Mouse (Mus musculus): ENCODE results near the gene Tmem86a.

- TF ChIP-seq CTCF (IDR thresholded peaks at IDR 0.05; ENCODE audit: borderline replicate concordance, insufficient read depth, low read depth, low read length) (no peak), POLR2A (IDR thresholded peaks at IDR 0.05; ENCODE audit: borderline replicate concordance, insufficient read depth, low read length) (no peak)
These were observed 52.6 kb downstream of the Tmem86a start for GRCm38 (mm10) chr7:47102970-47103369.
